Mouse (Mus musculus) lung, postnatal 36 days (tissue): ENCODE results near the gene Tfeb.

Experiments
- DNase-seq: peaks from one replicate; pipeline ENCODE4 v3.0.0; 2022; ENCODE audit warnings: mixed read lengths

The Tfeb gene

GRCm38 (mm10) chr17:47833628-47834481, 97.0 kb downstream of the Tfeb start:
- no peak for DNase-seq

- DNase-seq = peak; percentile 39
Measured at GRCm38 (mm10) chr17:47834482-47834767, 97.6 kb downstream of the Tfeb start, which contains the start of gene Mdfi. Gene Mdfi, minus strand, starts transcription at chr17:47834691.

- DNase-seq = peak; percentile 40
Measured at GRCm38 (mm10) chr17:47837808-47838207, 101.0 kb downstream of the Tfeb start.

- DNase-seq = no peak
Measured at GRCm38 (mm10) chr17:47841521-47841920, 104.7 kb downstream of the Tfeb start.
